Mouse (Mus musculus) neural tube, embryonic 15.5 days (tissue): ENCODE measurements around the gene Cradd. TPM values are rescaled to one million over a fixed set of nuclear protein-coding genes. Genes with fewer than 3 reads are reported as not detected.

ENCODE experiments used
- ATAC-seq: fragments of 200-750 bp; cut with Nextera tagmentation; 2 replicates; pipeline ENCODE4 v1.8.0; 2017; ENCODE audit warnings: mild to moderate bottlenecking, moderate TSS enrichment, moderate library complexity; ENCODE audit not compliant: low FRiP score
- H3K27ac ChIP-seq: fragments of 300-500 bp; sonication (generic); replicated peaks from 2 replicates; pipeline ENCODE4 v1.5.1; 2015; ENCODE audit warnings: mild to moderate bottlenecking, inconsistent platforms
- H3K27me3 ChIP-seq: fragments of 300-500 bp; sonication (generic); replicated peaks from 2 replicates; pipeline ENCODE4 v1.6.1; 2015; ENCODE audit warnings: inconsistent platforms
- H3K36me3 ChIP-seq: fragments of 300-500 bp; sonication (generic); 2 replicates; pipeline ENCODE4 v1.6.1; 2015; ENCODE audit warnings: inconsistent platforms
- H3K4me1 ChIP-seq: fragments of 300-500 bp; sonication (generic); 2 replicates; pipeline ENCODE4 v1.6.1; 2015; ENCODE audit warnings: inconsistent platforms
- H3K4me2 ChIP-seq: fragments of 300-500 bp; sonication (generic); 2 replicates; pipeline ENCODE4 v1.6.1; 2015; ENCODE audit warnings: inconsistent platforms, mild to moderate bottlenecking, moderate library complexity
- H3K4me3 ChIP-seq: fragments of 300-500 bp; sonication (generic); replicated peaks from 2 replicates; pipeline ENCODE4 v1.5.1; 2015; ENCODE audit warnings: mild to moderate bottlenecking, inconsistent platforms
- H3K9ac ChIP-seq: fragments of 300-500 bp; sonication (generic); replicated peaks from 2 replicates; pipeline ENCODE4 v1.6.1; 2015; ENCODE audit warnings: mild to moderate bottlenecking, inconsistent platforms
- H3K9me3 ChIP-seq: fragments of 300-500 bp; sonication (generic); replicated peaks from 2 replicates; pipeline ENCODE4 v1.6.1; 2016; ENCODE audit warnings: inconsistent platforms
- whole genome bisulfite sequencing: fragments of 180-500 bp; shearing (Covaris S2); methylation state at CpG from one replicate; pipeline ENCODE4 v1.1.7; 2015; ENCODE audit warnings: mixed read lengths; 5-methylcytosine and 5-hydroxymethylcytosine counted together
- polyA plus RNA-seq: library from polyadenylated mRNA; unstranded; fragments of >200 nt; fragmentation: Nextera tagmentation; extraction: Ambion mirVana; gene quantifications from 2 replicates; pipeline ENCODE4 v1.2.1, GENCODE M21; 2015

The Cradd gene
- polyA plus RNA-seq, 1 experiment from 2014 or later = 8.2 TPM

DNA sequence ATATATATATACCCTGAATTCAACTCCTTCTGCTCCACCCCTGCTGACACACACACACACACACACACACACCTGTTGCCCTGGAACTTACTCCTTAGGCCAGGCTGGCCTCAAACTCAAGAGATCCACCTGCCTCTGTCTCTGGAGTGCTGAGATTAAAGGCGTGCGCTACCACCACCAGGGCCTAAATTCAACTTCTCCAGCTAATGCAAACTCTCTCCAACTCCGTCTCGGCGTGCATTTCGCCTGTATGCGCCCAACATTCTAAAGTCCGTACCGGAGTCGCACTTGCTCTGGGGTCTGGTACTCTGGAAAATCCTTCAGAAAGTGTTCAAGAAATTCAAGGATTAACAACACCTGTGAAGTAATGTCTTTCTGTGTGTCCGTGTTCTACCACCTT, 8.6 kb downstream of the Cradd start:
- no peaks in the 10 kb centered on the region for H3K27me3 ChIP-seq
- H3K36me3 ChIP-seq = no peaks in the 10 kb centered on the region
- no peak for ATAC-seq
- H3K9me3 ChIP-seq = no peaks in the 10 kb centered on the region
- no peak overlapping the region for H3K9ac ChIP-seq
- 91% methylated on average over 11 of the region's 11 CpGs for WGBS
- peaks cover 30% of the 10 kb centered on the region for H3K4me1 ChIP-seq
- no peak overlapping the region for H3K4me2 ChIP-seq
- H3K4me3 ChIP-seq = no peak overlapping the region
- no peak overlapping the region for H3K27ac ChIP-seq

DNA sequence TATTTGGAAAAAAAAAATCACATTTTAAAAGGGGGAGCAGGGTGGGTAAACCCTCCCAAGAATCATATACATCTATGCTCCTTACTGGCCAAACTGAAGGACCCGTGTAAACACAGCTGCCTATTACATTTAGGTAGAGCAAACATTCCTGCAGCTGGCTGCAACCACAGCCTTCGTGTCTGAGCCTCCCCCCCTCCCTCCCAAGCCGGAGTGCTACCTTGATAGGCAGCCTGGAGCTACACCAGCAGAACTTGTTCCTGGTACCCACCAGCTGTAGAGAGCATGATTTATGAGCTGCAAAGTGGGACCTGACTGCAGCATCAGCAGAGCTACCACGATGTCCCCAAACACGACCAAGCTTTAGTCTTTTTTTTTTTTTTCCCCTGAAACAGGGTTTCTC, 9.9 kb downstream of the Cradd start:
- 27% methylated on average over 5 of the region's 5 CpGs for WGBS

DNA sequence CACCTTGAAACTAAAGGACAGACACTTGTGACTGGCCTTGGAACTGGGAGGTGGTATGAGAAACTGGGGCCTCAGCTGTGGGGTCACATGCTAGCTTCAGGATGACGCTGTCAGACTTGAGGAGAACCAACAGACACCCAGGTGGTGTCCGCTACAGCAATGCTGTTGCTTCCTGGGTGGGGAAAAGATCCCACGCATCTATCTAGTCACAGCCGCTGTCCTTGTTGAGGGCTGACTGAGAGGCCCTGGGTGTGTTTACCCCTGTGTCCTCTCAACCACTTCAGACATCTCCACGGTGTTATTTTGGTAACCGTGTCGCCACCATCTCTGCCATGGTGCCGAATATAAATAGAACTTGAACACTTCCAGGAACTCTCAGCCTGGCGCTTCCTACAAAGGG, 10.4 kb downstream of the Cradd start:
- no peak overlapping the region for H3K27ac ChIP-seq
- H3K4me2 ChIP-seq = no peak overlapping the region
- WGBS = 76% methylated on average over 9 of the region's 9 CpGs
- no peak for ATAC-seq
- H3K9me3 ChIP-seq = no peaks in the 10 kb centered on the region
- H3K4me3 ChIP-seq = no peak overlapping the region
- H3K4me1 ChIP-seq = peaks cover 36% of the 10 kb centered on the region
- H3K9ac ChIP-seq = no peak overlapping the region
- no peaks in the 10 kb centered on the region for H3K27me3 ChIP-seq
- no peaks in the 10 kb centered on the region for H3K36me3 ChIP-seq

More for the DNA sequence above, 9.9 kb downstream of the Cradd start:
- Histone ChIP-seq H3K27ac (no peak overlapping the region), H3K9me3 (no peaks in the 10 kb centered on the region), H3K27me3 (no peaks in the 10 kb centered on the region), H3K4me1 (peaks cover 35% of the 10 kb centered on the region), H3K9ac (no peak overlapping the region), H3K36me3 (no peaks in the 10 kb centered on the region), H3K4me2 (no peak overlapping the region), H3K4me3 (no peak overlapping the region)
- no peak for ATAC-seq

DNA sequence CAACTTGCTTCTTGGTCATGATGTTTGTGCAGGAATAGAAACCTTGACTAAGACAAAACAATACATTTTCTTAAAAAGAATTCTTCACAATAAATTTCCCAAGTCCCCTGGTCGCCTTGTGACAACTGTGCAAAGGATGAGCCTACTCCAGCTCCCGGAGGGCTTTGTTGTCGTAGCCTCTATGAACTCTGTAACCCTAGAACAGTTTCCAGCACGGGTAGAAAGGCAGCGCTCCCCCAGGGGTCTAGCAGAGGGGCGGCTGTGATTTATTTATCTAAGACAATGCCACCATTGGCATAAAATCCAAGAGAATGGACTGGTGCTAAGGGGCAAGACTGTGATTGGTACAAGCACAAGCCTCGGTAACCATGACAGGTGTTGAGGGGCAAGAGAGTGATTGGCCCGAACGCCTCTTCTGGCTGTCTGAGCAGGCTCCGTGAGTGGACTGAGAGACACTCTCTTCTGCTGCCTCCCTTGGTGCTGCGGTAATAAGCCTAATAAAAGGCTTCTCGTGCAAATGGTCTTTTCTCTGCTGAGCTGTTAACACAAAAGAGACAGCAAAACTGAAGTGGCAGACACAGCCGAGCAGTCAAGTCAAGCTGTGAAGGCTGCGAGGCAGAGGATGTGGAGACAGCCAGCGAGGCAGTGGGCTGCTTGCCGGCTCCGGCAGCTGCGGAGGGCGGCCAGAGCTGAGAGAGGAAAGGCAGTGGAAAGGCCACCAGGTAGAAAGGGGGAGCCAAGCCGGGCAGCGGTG, 13.1 kb downstream of the Cradd start:
- ATAC-seq = peak; percentile 63
- H3K9ac ChIP-seq = no peak overlapping the region
- no peak overlapping the region for H3K4me3 ChIP-seq
- H3K4me2 ChIP-seq = peak overlapping the region; percentile 39
- no peaks in the 10 kb centered on the region for H3K27me3 ChIP-seq
- WGBS = 6% methylated on average over 21 of the region's 21 CpGs
- peak overlapping the region; percentile 57 for H3K27ac ChIP-seq
- no peaks in the 10 kb centered on the region for H3K36me3 ChIP-seq
- H3K9me3 ChIP-seq = no peaks in the 10 kb centered on the region
- H3K4me1 ChIP-seq = peaks cover 25% of the 10 kb centered on the region

DNA sequence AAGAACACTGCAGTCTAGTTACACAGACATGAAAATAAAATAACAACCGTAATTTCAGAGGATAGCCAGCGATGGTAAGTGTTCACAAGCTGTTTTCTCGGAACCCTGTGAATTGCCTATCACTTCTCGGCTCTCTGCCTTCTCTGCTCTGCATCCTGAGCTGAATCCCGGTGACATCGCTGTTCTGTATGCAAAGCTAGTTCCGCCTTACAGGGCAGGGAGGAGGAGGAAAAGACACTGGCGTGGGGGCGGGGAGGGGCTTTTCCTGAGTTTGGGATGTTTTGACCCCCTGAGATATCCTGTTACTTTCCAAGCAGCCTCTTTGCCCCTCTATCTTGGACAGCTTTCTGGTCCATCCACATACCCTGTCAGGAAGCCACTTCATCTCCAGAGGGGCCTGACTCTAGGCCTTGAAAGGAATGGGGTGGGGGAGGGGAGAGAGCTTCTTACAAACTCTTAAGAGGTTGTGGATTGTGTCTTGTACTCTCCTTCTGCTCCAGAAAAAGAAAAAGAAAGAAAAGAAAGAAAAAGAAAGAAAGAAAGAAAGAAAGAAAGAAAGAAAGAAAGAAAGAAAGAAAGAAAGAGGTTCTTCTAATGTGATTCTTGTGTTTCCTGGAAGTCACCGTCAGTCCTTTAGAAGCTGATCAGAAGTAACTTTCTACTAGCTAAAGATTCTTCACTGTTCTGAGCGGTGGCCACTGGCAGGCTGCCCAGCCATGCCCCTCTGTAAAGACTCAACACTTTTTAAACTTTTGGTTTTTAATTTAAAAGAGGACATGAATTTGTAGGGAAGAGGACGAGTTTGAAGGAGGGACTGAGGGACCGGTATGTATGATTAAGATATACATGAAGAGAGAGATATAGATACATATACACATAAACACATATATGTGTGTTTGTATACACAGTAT, 14.3 kb downstream of the Cradd start:
- Histone ChIP-seq H3K9me3 (no peaks in the 10 kb centered on the region), H3K27me3 (no peaks in the 10 kb centered on the region), H3K4me3 (no peak overlapping the region)

DNA sequence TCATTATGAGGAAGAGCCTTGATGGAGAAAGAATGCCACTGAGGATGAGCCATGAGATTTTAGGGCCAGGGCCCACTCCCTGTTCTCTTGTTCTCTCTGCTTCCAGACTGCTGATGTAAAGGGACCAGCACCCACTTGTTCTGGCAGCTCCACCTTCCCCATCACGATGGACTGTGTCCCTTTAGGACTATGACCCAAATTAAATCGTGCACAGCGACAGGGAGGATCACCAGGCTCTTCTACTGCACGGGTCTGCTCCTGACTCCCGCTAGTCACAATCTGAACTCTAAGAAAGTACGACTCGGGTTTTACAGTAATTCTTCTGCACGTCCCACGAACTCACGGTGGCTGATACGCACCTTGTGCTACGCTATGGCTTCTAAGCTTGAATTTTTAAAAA, 14.9 kb downstream of the Cradd start:
- Histone ChIP-seq H3K4me2 (no peak overlapping the region), H3K27me3 (no peaks in the 10 kb centered on the region), H3K36me3 (no peaks in the 10 kb centered on the region), H3K9me3 (no peaks in the 10 kb centered on the region), H3K4me3 (no peak overlapping the region), H3K27ac (no peak overlapping the region), H3K4me1 (peaks cover 20% of the 10 kb centered on the region), H3K9ac (no peak overlapping the region)
- WGBS = 80% methylated on average over 12 of the region's 12 CpGs
- ATAC-seq = no peak

More for the DNA sequence above, 14.3 kb downstream of the Cradd start:
- 44% methylated on average over 13 of the region's 13 CpGs for WGBS
- Histone ChIP-seq H3K36me3 (no peaks in the 10 kb centered on the region), H3K9ac (no peak overlapping the region), H3K4me1 (peaks cover 20% of the 10 kb centered on the region), H3K4me2 (no peak overlapping the region), H3K27ac (no peak overlapping the region)
- no peak for ATAC-seq

DNA sequence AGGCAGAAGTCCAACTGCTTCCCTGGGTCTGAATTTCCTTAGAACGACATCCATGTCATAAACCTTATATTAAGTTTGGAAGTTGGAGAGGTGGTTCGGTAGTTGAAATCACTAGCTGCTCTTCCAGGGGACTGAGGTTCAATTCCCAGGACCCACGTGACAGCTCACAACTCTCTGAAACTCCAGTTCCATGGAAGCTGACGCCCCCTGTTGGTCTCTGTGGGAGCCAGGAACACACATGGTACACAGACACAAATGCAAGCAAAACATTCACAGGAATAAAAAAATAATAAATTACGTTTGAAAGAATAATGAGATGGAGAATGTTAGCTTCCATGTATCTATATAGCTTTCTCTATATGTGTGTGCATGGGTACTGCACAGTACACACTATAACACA, 16.0 kb downstream of the Cradd start:
- H3K4me3 ChIP-seq = no peak overlapping the region
- no peaks in the 10 kb centered on the region for H3K36me3 ChIP-seq
- ATAC-seq = no peak
- H3K4me2 ChIP-seq = no peak overlapping the region
- H3K27ac ChIP-seq = no peak overlapping the region
- H3K4me1 ChIP-seq = peaks cover 20% of the 10 kb centered on the region
- H3K27me3 ChIP-seq = no peaks in the 10 kb centered on the region
- H3K9me3 ChIP-seq = no peaks in the 10 kb centered on the region
- 88% methylated on average over 5 of the region's 5 CpGs for WGBS
- H3K9ac ChIP-seq = no peak overlapping the region

DNA sequence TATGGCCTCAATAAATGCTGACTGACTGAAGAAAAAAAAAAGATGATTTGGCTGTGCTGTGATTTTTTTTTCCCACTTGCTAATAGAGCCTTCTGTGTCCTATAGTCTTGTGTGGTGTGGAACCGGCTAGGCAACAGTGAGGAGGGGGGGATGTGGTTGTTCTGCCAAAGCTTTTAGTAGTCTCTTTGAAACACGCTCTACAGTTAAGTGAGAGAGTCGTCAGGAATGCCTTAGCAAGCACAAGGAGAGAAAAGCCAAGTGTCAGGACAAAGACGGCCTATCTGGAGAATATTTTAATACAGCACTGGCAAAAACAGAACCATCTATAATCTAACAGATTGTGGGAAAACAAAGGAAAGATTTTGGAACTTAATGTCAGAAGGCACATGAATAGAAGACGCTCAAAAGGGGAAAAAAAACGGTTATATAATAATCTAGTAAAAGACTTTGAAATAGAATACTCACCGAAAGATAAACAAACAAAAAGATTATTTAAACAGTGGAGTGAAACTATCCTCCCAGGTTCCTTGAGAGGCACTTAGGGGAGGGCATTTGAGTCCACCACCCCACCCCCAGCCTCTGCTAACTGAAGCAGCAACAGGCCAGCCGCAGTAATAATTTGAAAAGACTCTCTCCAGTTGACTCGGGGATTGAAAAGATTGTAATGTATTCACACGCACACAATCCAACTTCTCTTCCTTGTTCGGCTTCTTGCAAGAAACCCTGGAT, 16.9 kb downstream of the Cradd start:
- Histone ChIP-seq H3K27me3 (no peaks in the 10 kb centered on the region), H3K36me3 (no peaks in the 10 kb centered on the region), H3K9ac (no peak overlapping the region), H3K4me2 (no peak overlapping the region), H3K4me3 (no peak overlapping the region), H3K4me1 (peaks cover 20% of the 10 kb centered on the region), H3K27ac (no peak overlapping the region), H3K9me3 (no peaks in the 10 kb centered on the region)
- ATAC-seq = no peak
- WGBS = 42% methylated on average over 11 of the region's 11 CpGs

DNA sequence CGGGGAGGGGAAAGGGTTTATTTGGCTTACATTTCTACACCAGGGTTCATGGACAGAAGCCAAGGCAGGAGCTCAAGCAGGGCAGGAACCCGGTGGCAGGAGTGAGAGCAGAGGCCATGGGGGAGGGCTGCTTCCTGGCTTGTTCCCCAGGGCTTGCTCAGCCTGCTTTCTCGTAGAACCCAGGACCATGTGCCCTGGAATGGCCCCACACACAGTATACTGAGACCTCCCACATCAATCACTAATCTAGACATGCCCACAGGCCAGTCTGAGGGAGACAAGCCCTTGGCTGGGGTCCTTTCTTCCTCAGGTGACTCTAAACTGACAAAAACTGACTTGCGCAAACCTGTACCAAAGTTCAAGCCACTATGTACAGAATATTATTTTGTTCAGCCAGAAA, 19.7 kb downstream of the Cradd start:
- H3K36me3 ChIP-seq = no peaks in the 10 kb centered on the region
- no peak overlapping the region for H3K4me2 ChIP-seq
- no peaks in the 10 kb centered on the region for H3K27me3 ChIP-seq
- no peaks in the 10 kb centered on the region for H3K9me3 ChIP-seq
- H3K27ac ChIP-seq = no peak overlapping the region
- WGBS = 47% methylated on average over 4 of the region's 4 CpGs
- H3K4me1 ChIP-seq = peaks cover 3% of the 10 kb centered on the region; the same call in 1 of the 2 replicates
- no peak overlapping the region for H3K9ac ChIP-seq
- no peak for ATAC-seq
- H3K4me3 ChIP-seq = no peak overlapping the region

DNA sequence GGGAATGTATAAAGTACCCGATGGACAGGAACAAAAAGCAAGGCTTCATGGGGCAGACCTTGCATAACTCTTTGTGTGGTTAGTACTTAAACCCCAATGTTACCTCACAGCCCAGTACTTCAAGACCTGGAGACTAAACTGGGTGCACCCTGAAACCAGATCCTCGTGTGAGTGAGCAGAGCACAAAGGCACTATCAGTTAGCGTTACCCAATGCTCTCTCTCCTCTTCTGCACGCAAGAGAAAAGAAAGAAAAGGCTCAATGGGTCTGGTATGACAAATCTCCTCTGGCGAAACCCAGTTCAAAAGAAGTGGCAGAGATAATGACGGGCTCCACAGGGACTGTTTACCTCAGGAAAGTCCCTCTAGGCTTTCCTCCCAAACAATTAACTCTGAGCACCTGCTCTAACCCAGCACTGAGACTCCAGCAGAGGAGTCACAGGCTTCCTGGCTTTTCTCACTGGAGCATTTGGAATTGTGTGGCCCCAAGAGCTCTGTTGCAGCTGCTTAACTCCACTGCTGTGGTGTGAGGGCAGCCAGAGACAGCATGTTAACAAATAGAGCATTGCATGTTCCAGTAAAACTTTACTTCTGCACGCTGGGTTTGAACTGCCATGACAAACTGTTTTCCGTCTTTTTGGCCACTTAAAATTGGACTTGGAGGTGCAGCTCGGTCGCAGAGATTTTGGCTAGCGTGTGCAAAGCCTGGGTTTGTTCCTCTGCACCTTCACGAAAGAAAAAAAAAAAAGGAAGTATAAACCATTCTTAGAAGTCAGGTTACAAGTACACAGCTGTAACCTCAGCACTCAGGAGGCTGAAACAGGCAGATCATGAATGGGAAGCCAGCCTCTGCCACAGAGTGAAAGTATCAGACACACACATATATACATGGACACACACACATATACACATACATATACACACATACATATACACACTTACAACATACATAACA, 21.4 kb downstream of the Cradd start:
- Histone ChIP-seq H3K9ac (no peak overlapping the region), H3K27me3 (no peaks in the 10 kb centered on the region), H3K27ac (no peak overlapping the region), H3K4me1 (peaks cover 8% of the 10 kb centered on the region; the same call in 1 of the 2 replicates), H3K36me3 (no peaks in the 10 kb centered on the region), H3K4me2 (no peak overlapping the region), H3K4me3 (no peak overlapping the region), H3K9me3 (no peaks in the 10 kb centered on the region)
- no peak for ATAC-seq
- 57% methylated on average over 12 of the region's 12 CpGs for whole genome bisulfite sequencing
